Mouse (Mus musculus) ES-E14 (cell line): ENCODE data around the gene Hoxd12.

ENCODE experiments used
- HCFC1 ChIP-seq: IDR thresholded peaks from 2 replicates; pipeline ENCODE4 v1.6.1; 2012; ENCODE audit warnings: low read length, inconsistent platforms, borderline replicate concordance; ENCODE audit not compliant: insufficient read depth
- ZC3H11A ChIP-seq: IDR thresholded peaks from 2 replicates; pipeline ENCODE4 v1.6.1; 2012; ENCODE audit warnings: low read depth, mild to moderate bottlenecking, inconsistent platforms, low read length, borderline replicate concordance
- ZNF384 ChIP-seq: IDR thresholded peaks from 2 replicates; pipeline ENCODE4 v1.6.1; 2012; ENCODE audit warnings: low read depth, low read length, inconsistent platforms

GRCm38 (mm10) chr2:74674881-74675665, at the start of gene Hoxd12:
- TF ChIP-seq ZC3H11A (no peak), HCFC1 (no peak), ZNF384 (no peak)
